Mouse (Mus musculus) adipose tissue, adult 10 weeks (tissue): ENCODE measurements around the gene Cwc27. TPM values are rescaled to one million over a fixed set of nuclear protein-coding genes. Genes with fewer than 3 reads are reported as not detected.

Experiments
- polyA plus RNA-seq: library from polyadenylated mRNA; stranded (reverse); fragments of 350-450 nt; fragmentation: Illumina TruSeq; extraction: RNeasy Lipid Tissue Mini Kit (QIAGEN cat#74804); gene quantifications from one replicate; pipeline ENCODE4 v1.2.3, GENCODE M21; 2014; ENCODE audit warnings: low read depth, low replicate concordance

Gene Cwc27
- polyA plus RNA-seq: 12.4 TPM

DNA sequence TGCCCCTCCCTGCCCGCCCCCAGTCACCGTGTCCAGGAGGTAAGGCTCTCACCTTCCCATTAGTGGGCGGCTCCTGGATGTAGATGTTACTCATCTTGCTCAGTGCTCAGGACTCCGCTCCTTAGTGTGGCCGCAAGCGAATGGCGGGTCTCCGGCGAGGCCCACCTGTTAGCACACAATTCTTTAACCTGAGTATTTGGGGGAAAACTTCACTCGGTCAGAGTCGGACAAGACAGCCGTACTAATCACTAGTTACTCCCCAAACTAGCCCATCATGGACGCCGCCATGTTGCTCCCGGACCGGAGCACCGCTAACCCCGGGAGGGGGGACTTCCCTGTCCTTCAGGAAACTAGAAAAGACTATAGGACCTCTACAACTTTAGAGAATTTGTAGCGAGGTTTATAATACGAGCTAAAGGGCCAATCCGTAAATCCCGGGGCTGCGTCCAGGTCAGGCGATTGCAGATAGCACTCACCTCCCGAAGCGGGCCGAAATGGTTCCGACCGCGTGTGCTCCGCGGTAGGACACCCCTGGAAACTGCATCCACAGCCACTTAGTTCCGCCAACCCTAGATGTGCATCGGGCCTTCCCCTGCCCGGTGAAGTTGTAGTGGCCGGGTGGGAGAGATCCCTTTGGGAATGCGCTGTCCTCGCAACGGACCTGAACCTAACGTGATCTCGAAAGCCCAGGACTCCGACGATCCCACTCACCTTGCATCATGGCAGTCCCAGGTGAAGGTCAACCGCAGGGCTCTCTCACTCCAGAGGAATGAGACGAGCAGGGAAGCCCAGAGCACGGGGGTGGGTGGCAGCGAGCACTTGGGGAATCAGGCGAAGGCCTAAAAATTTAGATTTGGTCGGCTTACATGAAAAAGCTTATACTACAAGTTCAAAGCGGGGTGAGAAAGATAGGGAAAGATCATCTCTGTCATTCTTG, at the start of gene Cwc27:
Cwc27 (minus strand) TSS at position 508 of the 937 bp plus-strand sequence.

DNA sequence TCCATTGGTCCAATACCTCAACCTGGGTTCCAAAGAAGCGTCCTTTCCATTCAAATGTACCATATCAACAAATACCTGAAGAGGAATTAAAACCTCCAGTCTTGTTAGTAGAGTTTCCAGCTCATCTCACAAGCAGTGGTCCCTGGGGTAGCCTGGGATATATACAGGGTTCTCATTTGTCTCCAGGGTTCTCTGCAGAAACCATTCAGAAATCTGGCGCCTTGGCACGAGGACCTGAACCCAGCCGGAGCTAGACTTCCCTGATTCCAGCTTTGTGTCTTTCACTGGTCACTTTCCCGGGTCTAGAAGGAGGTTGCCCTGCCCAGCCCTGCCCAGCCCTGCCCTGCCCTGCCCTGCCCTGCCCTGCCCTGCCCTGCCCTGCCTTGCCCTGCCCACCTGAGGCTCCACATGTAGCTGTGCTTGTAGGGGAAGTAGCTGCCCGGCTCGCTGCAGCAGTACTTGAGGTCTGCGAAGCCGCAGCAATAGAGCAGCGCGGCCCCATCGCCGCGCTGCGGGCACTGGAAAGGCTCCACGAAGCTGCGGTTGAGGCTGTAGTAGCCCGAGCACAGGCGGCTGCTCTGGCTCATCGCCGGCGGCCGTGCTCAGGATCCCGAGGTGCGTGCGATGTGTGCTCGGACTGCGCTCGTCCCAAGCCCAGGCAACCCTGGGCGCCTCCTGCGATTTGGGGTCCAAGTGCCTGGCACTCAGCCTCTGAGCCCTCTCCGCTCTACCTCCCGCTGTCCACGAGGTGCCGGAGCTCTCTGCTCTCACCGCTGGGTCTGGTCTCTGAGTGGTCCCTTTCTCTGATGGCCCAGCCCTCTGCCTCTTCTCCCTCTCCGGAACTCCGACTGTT, 46.4 kb upstream of the Cwc27 start, which contains the start of gene Shisal2b:
Shisal2b (minus strand) TSS at position 767 of the 853 bp plus-strand sequence.

DNA sequence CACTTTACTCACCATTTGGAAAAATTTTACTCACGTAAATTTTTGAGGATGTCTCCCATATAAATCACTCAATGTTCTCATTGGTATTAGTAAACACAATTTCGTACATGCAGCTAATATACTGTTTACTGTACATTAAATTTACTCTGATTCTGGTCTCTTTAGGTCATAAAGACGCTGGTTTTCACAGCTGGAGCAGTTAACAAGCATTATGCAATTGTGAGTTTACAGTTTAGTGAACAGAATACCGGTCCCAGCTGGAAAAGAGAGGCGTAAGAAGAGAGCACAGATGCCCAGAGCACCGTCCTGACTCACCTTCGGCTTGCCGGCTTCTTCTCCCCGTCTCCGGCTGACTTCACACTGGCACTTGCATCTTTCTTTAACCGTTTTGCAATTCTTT, 24.8 kb downstream of the Cwc27 start, which contains the start of gene Srek1ip1:
Srek1ip1 (plus strand) TSS at position 301 of the 400 bp plus-strand sequence.

Other genes with a start within 250 kb of the Cwc27 start
- gene Srek1ip1, start 24.7 kb downstream of the Cwc27 start, polyA plus RNA-seq: 17.0 TPM
- gene Shisal2b, start 46.8 kb upstream of the Cwc27 start, polyA plus RNA-seq: not detected
- 2.6 TPM for gene Rgs7bp, start 237.8 kb upstream of the Cwc27 start, polyA plus RNA-seq